Mouse (Mus musculus) bone marrow macrophage, adult 2 months (primary cell): ENCODE data around the gene Wdcp.

Source experiments
- CTCF ChIP-seq: IDR thresholded peaks from 2 replicates; pipeline ENCODE4 v1.5.1; 2012; ENCODE audit warnings: low read depth, mild to moderate bottlenecking, low read length, moderate library complexity
- POLR2A ChIP-seq: IDR thresholded peaks from 2 replicates; pipeline ENCODE4 v1.6.1; 2012; ENCODE audit warnings: mild to moderate bottlenecking, low read depth, low read length, borderline replicate concordance

DNA sequence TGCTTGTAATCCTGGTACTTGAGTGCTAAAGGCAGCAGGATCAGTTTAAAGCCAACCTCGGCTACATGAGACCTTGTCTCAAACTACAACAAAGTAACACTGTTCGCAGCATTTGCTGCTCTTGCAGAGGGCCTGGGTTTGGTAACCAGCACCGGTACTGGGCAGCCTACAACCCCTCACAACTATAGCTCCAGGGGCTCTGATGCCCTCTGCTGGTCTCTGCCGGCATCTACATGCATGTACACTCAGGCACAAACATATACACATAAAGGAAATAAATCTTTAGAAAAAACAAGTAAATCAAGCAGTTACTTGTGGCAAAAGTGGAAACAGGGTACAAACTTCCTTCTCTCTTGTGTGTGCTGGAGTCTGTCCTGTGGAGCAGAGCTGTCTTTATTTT lies 19.6 kb downstream of the Wdcp start:
- TF ChIP-seq CTCF (no peak), POLR2A (no peak)
